Mouse (Mus musculus) small intestine, adult 2 months (tissue): Measurements from ENCODE around the gene Atp5s. TPM values are rescaled to one million over a fixed set of nuclear protein-coding genes. Genes with fewer than 3 reads are reported as not detected.

Experiments used
- H3K27ac ChIP-seq: fragments of 200-500 bp; 2 replicates; pipeline ENCODE4 v1.5.1; 2012; ENCODE audit warnings: low read depth, low read length, control low read depth, inconsistent platforms; ENCODE audit not compliant: insufficient read depth
- H3K27me3 ChIP-seq: fragments of 200-500 bp; 2 replicates; pipeline ENCODE4 v1.6.1; 2012; ENCODE audit warnings: mild to moderate bottlenecking, moderate library complexity, low read length, inconsistent platforms; ENCODE audit not compliant: control insufficient read depth, insufficient read depth
- H3K36me3 ChIP-seq: fragments of 200-500 bp; 2 replicates; pipeline ENCODE4 v1.6.1; 2012; ENCODE audit warnings: mild to moderate bottlenecking, low read length, control low read depth, inconsistent platforms; ENCODE audit not compliant: control insufficient read depth, insufficient read depth
- H3K4me1 ChIP-seq: fragments of 200-500 bp; 2 replicates; pipeline ENCODE4 v1.6.1; 2012; ENCODE audit warnings: low read length, inconsistent platforms, mixed read lengths; ENCODE audit not compliant: control insufficient read depth, insufficient read depth, insufficient read length
- H3K4me3 ChIP-seq: fragments of 200-500 bp; 2 replicates; pipeline ENCODE4 v1.5.1; 2012; ENCODE audit warnings: low read depth, mild to moderate bottlenecking, control low read depth, inconsistent platforms, low read length, moderate library complexity
- CTCF ChIP-seq: fragments of 200-500 bp; IDR thresholded peaks from 2 replicates; pipeline ENCODE4 v1.5.1; 2012; ENCODE audit warnings: low read depth, mild to moderate bottlenecking, control low read depth, inconsistent platforms, low read length, moderate library complexity, mixed read lengths; ENCODE audit not compliant: insufficient replicate concordance, insufficient read length; ENCODE audit errors: extremely low read depth
- POLR2A ChIP-seq: fragments of 200-500 bp; IDR thresholded peaks from 2 replicates; pipeline ENCODE4 v1.6.1; 2012; ENCODE audit warnings: low read depth, mild to moderate bottlenecking, control low read depth, inconsistent platforms, low read length, moderate library complexity
- WGBS: fragments of 180-500 bp; shearing (Covaris S2); methylation state at CpG from one replicate; pipeline ENCODE4 v1.1.7; 2018; 5-methylcytosine and 5-hydroxymethylcytosine counted together
- polyA plus RNA-seq: library from polyadenylated mRNA; depleted of rRNA; stranded (reverse); fragments of >200 nt; gene quantifications from 2 replicates; pipeline ENCODE4 v1.2.3, GENCODE M21; 2012

Atp5s gene
- polyA plus RNA-seq, 1 experiment, result 7.9 TPM

GRCm38 (mm10) chr12:69733518-69733917, 8.8 kb downstream of the Atp5s start:
- Histone ChIP-seq H3K27me3 (no peaks in the 10 kb centered on the region), H3K36me3 (peaks cover 2% of the 10 kb centered on the region; the same call in 1 of the 2 replicates), H3K4me1 (no peaks in the 10 kb centered on the region), H3K27ac (no peak overlapping the region), H3K4me3 (no peak overlapping the region)
- TF ChIP-seq POLR2A (no peak), CTCF (no peak)
- whole genome bisulfite sequencing, result under 1% methylated on average over 2 of the region's 2 CpGs

- TF ChIP-seq CTCF (no peak), POLR2A (no peak)
- 62% methylated on average over 3 of the region's 3 CpGs for WGBS
Measured at GRCm38 (mm10) chr12:69733923-69734322, 9.2 kb downstream of the Atp5s start.

DNA sequence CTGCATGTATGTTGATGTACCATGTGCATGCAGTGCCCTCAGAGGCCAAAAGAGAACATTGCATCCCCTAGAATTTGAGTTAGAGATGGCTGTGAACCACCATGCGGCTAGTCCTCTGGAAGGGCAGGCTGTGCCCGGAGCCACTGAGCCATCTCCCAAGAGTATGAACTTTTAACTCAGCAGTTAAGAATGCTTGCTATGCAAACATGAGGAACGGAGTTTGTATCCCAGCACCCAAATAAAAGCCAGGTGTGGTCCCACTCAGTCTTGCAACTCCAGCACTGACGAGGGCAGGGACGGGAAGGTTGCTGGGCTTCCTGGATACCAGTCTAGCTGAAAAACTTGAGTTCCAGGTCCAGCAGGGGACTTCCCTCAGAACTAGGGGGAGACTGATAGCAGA, 17.2 kb downstream of the Atp5s start:
- Histone ChIP-seq H3K27ac (no peak overlapping the region), H3K36me3 (0 out of 2 replicates have a peak, but pooled peaks cover 5% of the 10 kb centered on the region), H3K27me3 (no peaks in the 10 kb centered on the region), H3K4me1 (no peaks in the 10 kb centered on the region), H3K4me3 (no peak overlapping the region)
- TF ChIP-seq POLR2A (no peak), CTCF (no peak)
- WGBS, result 72% methylated on average over 5 of the region's 5 CpGs

More at GRCm38 (mm10) chr12:69733923-69734322, 9.2 kb downstream of the Atp5s start:
- Histone ChIP-seq H3K4me3 (no peak overlapping the region), H3K27ac (no peak overlapping the region), H3K4me1 (no peaks in the 10 kb centered on the region), H3K27me3 (no peaks in the 10 kb centered on the region), H3K36me3 (peaks cover 2% of the 10 kb centered on the region; the same call in 1 of the 2 replicates)

DNA sequence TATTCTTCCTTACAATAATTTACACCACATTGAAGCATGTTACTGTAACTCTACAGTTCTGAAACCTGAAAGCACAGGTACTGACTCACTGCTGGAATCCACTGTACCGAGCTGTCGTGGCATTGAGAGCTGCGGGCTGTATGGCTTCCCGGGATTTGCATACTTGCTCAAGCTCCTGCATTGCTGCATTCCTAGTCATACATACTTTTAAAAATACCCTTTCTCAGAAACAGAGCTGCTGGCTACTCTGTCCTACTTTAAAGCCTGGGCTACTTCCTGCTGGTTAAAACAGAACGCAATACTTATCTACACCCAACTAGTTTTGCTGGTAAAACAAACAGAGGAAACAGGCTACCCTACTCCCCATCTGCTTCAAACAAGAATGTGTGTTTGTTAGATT, 19.4 kb downstream of the Atp5s start:
- Histone ChIP-seq H3K27ac (no peak overlapping the region), H3K4me3 (no peak overlapping the region), H3K4me1 (no peaks in the 10 kb centered on the region), H3K36me3 (0 out of 2 replicates have a peak, but pooled peaks cover 5% of the 10 kb centered on the region), H3K27me3 (no peaks in the 10 kb centered on the region)
- WGBS, result 85% methylated on average over 5 of the region's 5 CpGs
- TF ChIP-seq POLR2A (no peak), CTCF (no peak)

GRCm38 (mm10) chr12:69751864-69752341, 27.2 kb downstream of the Atp5s start:
- Histone ChIP-seq H3K4me1 (no peaks in the 10 kb centered on the region), H3K4me3 (no peak overlapping the region), H3K27me3 (no peaks in the 10 kb centered on the region), H3K36me3 (no peaks in the 10 kb centered on the region), H3K27ac (0 out of 2 replicates have a peak overlapping the region, but pooled peaks have one; percentile 0)
- TF ChIP-seq CTCF (no peak), POLR2A (no peak)
- WGBS, result 52% methylated on average over 10 of the region's 10 CpGs

- Histone ChIP-seq H3K4me1 (no peaks in the 10 kb centered on the region; the same call in 1 of the 2 replicates), H3K27me3 (no peaks in the 10 kb centered on the region), H3K27ac (no peak overlapping the region), H3K36me3 (no peaks in the 10 kb centered on the region), H3K4me3 (no peak overlapping the region)
- 80% methylated on average over 5 of the region's 5 CpGs for WGBS
- TF ChIP-seq CTCF, result no peak
- no peak for TF ChIP-seq POLR2A
Measured at GRCm38 (mm10) chr12:69753936-69754335, 29.2 kb downstream of the Atp5s start.

DNA sequence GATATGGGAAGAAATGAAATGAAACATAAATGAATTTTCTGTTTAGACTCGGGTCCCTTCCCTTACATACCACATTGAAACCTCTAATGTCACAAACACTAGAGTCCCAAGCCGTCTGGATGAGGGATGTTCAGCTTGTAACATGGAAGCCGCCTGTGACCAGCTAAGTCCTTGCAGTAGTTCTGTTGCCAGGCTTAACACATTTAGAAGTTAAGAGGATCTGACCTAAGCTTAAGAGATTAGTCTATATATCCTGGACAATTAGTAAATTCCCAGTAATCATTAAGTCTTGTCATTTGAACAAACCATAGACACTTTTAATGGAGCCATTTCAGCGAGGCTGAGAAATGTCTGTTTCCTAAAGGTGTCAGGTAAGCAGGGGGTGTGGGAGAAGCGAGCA, 31.3 kb downstream of the Atp5s start:
- H3K4me1 ChIP-seq, result peaks cover 3% of the 10 kb centered on the region; the same call in 1 of the 2 replicates
- H3K27ac ChIP-seq, result no peak overlapping the region
- no peaks in the 10 kb centered on the region for H3K27me3 ChIP-seq
- H3K4me3 ChIP-seq, result no peak overlapping the region
- 79% methylated on average over 5 of the region's 5 CpGs for WGBS
- no peaks in the 10 kb centered on the region for H3K36me3 ChIP-seq
- no peak for TF ChIP-seq CTCF
- no peak for TF ChIP-seq POLR2A
